Mouse (Mus musculus): ENCODE results near the gene Btd. TPM values are rescaled to one million over a fixed set of nuclear protein-coding genes. Genes with fewer than 3 reads are reported as not detected.
A peak's percentile ranks its signal among the peaks of the same experiment; 100 is the strongest.
"Not testable (repeated sequence)": the region's sequence is repeated elsewhere in the genome, so short reads cannot be mapped to it uniquely, and the experiment has no call there.

The Btd gene
- 11.7 and 11.9 TPM in 2 replicates for polyA plus RNA-seq (2014; fragmentation: Nextera tagmentation; extraction: Ambion mirVana)

DNA sequence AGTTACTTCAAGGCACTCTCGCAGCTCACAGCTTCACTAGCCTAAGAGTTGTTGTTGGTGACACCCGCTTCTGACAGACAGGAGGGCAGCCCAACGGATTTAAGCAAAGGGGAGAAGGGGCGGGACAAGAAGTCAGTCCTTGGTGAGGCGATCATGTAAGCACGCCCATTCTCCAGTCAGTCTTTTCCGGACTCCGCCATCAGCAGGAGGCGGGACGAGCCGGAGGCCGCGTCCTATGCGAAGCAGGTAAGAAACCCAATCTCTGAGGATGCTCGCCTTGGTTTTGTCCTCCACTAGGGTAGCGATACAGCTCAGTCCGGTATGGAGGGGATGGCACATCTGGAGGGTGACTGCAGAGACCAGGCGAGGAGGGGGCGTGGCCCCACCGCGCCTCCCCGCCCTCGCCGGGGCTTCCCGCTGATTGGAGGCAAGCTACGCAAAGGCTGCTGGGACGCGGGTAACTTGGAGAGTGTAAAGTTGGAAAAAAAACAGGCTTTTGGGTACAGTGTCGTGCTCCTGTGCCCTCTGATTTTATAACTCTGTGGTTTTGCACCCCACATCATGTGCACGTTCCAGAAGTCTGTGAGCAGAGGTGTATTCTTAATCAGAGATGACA, at the start of gene Btd, which contains the start of gene Hacl1:
Gene Btd (plus strand): TSS at position 139 of the 616 bp plus-strand sequence.
Gene Hacl1 (minus strand): TSS at position 397 of the 616 bp plus-strand sequence.
- ATAC-seq (ENCODE audit: low FRiP score, low TSS enrichment) = peak; percentile 96
- Histone ChIP-seq H3K4me1 (ENCODE audit: control insufficient read depth, insufficient read depth, low read length) (peaks cover 11% of the 10 kb centered on the region; the same call in 1 of the 2 replicates), H3K9ac (replicated peaks; ENCODE audit: low read length) (peak within 1 kb of the TSS; percentile 66), H3K27me3 (ENCODE audit: control insufficient read depth, insufficient read depth, low read length) (no peaks in the 10 kb centered on the region), H3K27ac (replicated peaks; ENCODE audit: low read depth, low read length) (peak within 1 kb of the TSS; percentile 86), H3K4me2 (ENCODE audit: low read length) (peak within 1 kb of the TSS; percentile 97), H3K36me3 (ENCODE audit: control insufficient read depth, insufficient read depth, low read length) (no peaks in the 10 kb centered on the region), H3K9me3 (ENCODE audit: control insufficient read depth, low read length) (no peaks in the 10 kb centered on the region), H3K4me3 (replicated peaks; ENCODE audit: low read depth, low read length) (peak within 1 kb of the TSS; percentile 65)
- DNase-seq = peak; percentile 93
- under 1% methylated on average over 30 of the region's 30 CpGs for WGBS

DNA sequence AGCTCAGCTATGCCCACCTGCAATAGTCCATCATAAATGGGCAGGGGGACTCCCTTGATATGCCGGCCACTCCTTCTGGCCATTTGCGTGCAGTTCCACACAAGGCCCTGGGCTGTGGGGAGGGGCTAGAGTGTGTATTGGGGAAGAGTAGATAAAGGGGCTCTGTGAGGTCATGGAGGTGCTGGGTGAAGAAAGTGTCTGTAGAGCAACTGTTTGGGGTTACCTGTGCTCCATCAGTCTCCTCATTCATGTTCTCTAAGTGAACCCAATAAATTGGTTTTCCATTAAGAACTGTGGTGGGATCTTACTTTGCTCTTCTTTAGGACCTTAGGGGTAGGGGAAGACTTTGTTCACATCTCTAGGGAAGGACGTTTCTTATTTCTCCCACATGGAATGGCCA, 49.6 kb upstream of the Btd start, which contains the start of gene Colq:
Gene Colq (minus strand): TSS at position 101 of the 400 bp plus-strand sequence.
- Histone ChIP-seq H3K27ac (replicated peaks; ENCODE audit: low read depth, low read length) (no peak within 1 kb of the TSS), H3K36me3 (ENCODE audit: control insufficient read depth, insufficient read depth, low read length) (no peaks in the 10 kb centered on the region), H3K4me2 (ENCODE audit: low read length) (no peak within 1 kb of the TSS), H3K9ac (replicated peaks; ENCODE audit: low read length) (no peak within 1 kb of the TSS), H3K4me1 (ENCODE audit: control insufficient read depth, insufficient read depth, low read length) (no peaks in the 10 kb centered on the region), H3K27me3 (ENCODE audit: control insufficient read depth, insufficient read depth, low read length) (no peaks in the 10 kb centered on the region), H3K4me3 (replicated peaks; ENCODE audit: low read depth, low read length) (no peak within 1 kb of the TSS), H3K9me3 (ENCODE audit: control insufficient read depth, low read length) (no peaks in the 10 kb centered on the region)
- WGBS = 89% methylated on average over 3 of the region's 3 CpGs
- ATAC-seq (ENCODE audit: low FRiP score, low TSS enrichment) (no peak), DNase-seq (no peak)

DNA sequence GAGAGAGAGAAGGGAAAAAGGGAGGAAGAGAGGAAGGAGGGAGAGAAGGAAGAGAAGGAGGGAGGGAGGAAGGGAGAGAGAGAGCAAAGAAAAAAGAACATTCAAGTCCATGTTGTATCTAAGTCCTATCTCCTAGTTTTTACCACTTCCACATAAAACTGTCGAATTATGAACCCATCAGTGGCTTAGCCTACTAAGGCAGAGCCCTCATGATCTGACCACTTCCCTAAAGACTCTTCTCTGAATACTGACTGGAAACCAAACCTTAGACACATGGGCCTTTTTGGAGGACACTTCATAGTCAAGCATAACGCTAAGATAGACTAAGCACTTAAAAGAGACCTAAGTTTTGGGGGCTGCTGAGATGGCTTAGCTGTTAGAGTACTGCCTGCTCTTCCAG, 47.8 kb upstream of the Btd start:
- H3K27me3 ChIP-seq (ENCODE audit: control insufficient read depth, insufficient read depth, low read length) = no peaks in the 10 kb centered on the region
- ATAC-seq (ENCODE audit: low FRiP score, low TSS enrichment) = no peak
- H3K27ac ChIP-seq (replicated peaks; ENCODE audit: low read depth, low read length) = no peak overlapping the region
- no peaks in the 10 kb centered on the region for H3K9me3 ChIP-seq (ENCODE audit: control insufficient read depth, low read length)
- no peak for DNase-seq
- no peak overlapping the region for H3K4me2 ChIP-seq (ENCODE audit: low read length)
- no peak overlapping the region for H3K4me3 ChIP-seq (replicated peaks; ENCODE audit: low read depth, low read length)
- no peaks in the 10 kb centered on the region for H3K4me1 ChIP-seq (ENCODE audit: control insufficient read depth, insufficient read depth, low read length)
- no peaks in the 10 kb centered on the region for H3K36me3 ChIP-seq (ENCODE audit: control insufficient read depth, insufficient read depth, low read length)
- H3K9ac ChIP-seq (replicated peaks; ENCODE audit: low read length) = no peak overlapping the region
- 79% methylated on average over 2 of the region's 2 CpGs for WGBS

DNA sequence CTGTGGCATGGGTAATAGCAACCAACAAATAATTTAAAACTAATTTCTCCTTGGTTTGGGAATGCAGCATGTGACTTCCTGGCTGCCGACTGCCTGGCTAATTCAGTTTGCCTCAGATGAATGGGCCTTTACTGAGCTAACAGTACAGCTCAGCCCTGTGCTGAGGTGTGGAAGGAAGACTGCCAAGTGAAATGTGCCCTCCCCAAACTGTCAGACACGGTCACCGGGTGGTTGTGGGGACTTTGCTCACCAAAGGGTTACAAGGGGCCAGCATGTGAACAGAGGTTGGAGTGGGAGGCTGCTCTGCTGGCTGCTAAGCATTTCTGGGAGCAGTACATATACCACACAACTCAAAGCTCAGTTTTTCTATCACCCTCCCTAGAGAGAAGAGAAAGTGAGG, 46.1 kb upstream of the Btd start:
- no peaks in the 10 kb centered on the region for H3K27me3 ChIP-seq (ENCODE audit: control insufficient read depth, insufficient read depth, low read length)
- H3K9ac ChIP-seq (replicated peaks; ENCODE audit: low read length) = no peak overlapping the region
- no peaks in the 10 kb centered on the region for H3K9me3 ChIP-seq (ENCODE audit: control insufficient read depth, low read length)
- no peak overlapping the region for H3K4me2 ChIP-seq (ENCODE audit: low read length)
- no peaks in the 10 kb centered on the region for H3K4me1 ChIP-seq (ENCODE audit: control insufficient read depth, insufficient read depth, low read length)
- H3K36me3 ChIP-seq (ENCODE audit: control insufficient read depth, insufficient read depth, low read length) = no peaks in the 10 kb centered on the region
- no peak overlapping the region for H3K27ac ChIP-seq (replicated peaks; ENCODE audit: low read depth, low read length)
- no peak for ATAC-seq (ENCODE audit: low FRiP score, low TSS enrichment)
- no peak for DNase-seq
- H3K4me3 ChIP-seq (replicated peaks; ENCODE audit: low read depth, low read length) = no peak overlapping the region
- WGBS = 78% methylated on average over 3 of the region's 3 CpGs

DNA sequence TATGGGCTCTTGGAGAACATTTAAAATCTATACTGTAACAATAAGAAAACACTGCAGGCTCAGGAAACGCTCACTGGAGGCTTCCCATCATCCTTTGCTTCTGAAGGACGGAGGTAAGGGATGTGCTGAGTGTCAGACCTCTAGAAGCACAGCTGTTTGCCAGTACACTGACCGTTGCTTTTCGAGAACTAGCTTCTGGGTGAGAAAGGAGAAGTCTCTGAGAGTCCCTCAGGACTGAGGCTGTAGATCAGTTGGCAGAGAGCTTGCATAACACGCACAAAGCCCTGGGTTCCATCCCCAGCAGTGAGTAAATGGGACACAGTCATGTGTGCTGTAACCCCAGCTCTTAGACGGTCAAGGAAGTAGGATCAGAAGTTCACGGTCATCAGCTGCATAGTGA, 44.4 kb upstream of the Btd start:
- DNase-seq = no peak
- no peak overlapping the region for H3K9ac ChIP-seq (replicated peaks; ENCODE audit: low read length)
- no peaks in the 10 kb centered on the region for H3K27me3 ChIP-seq (ENCODE audit: control insufficient read depth, insufficient read depth, low read length)
- no peaks in the 10 kb centered on the region for H3K4me1 ChIP-seq (ENCODE audit: control insufficient read depth, insufficient read depth, low read length)
- no peak overlapping the region for H3K4me3 ChIP-seq (replicated peaks; ENCODE audit: low read depth, low read length)
- WGBS = 84% methylated on average over 7 of the region's 7 CpGs
- no peak for ATAC-seq (ENCODE audit: low FRiP score, low TSS enrichment)
- no peaks in the 10 kb centered on the region for H3K36me3 ChIP-seq (ENCODE audit: control insufficient read depth, insufficient read depth, low read length)
- no peaks in the 10 kb centered on the region for H3K9me3 ChIP-seq (ENCODE audit: control insufficient read depth, low read length)
- no peak overlapping the region for H3K4me2 ChIP-seq (ENCODE audit: low read length)
- no peak overlapping the region for H3K27ac ChIP-seq (replicated peaks; ENCODE audit: low read depth, low read length)

DNA sequence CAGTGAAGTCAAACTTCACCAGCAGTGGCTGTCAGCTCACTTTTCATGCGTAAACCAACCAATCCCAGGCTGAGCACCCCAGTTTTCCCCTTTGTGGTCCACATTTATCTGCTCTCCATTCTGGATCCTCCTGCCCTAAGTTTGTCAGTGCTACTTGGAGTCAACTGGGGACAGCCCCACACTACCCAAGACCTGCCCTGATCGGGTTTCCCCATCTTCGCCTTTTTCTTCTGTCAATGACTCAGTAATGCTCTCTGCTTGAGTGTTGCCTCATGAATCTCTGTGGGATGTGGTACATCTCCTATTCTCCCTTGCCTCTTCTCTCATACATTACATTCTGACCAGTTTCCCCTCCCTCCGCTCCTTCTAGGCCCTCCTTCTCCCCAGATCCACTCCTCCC, 43.4 kb upstream of the Btd start:
- H3K4me1 ChIP-seq (ENCODE audit: control insufficient read depth, insufficient read depth, low read length) = no peaks in the 10 kb centered on the region
- DNase-seq (no peak), ATAC-seq (ENCODE audit: low FRiP score, low TSS enrichment) (no peak)
- H3K36me3 ChIP-seq (ENCODE audit: control insufficient read depth, insufficient read depth, low read length) = no peaks in the 10 kb centered on the region
- no peaks in the 10 kb centered on the region for H3K9me3 ChIP-seq (ENCODE audit: control insufficient read depth, low read length)
- H3K9ac ChIP-seq (replicated peaks; ENCODE audit: low read length) = no peak overlapping the region
- no peak overlapping the region for H3K27ac ChIP-seq (replicated peaks; ENCODE audit: low read depth, low read length)
- H3K4me2 ChIP-seq (ENCODE audit: low read length) = no peak overlapping the region
- WGBS = 95% methylated on average over 4 of the region's 4 CpGs
- H3K27me3 ChIP-seq (ENCODE audit: control insufficient read depth, insufficient read depth, low read length) = no peaks in the 10 kb centered on the region
- H3K4me3 ChIP-seq (replicated peaks; ENCODE audit: low read depth, low read length) = no peak overlapping the region

DNA sequence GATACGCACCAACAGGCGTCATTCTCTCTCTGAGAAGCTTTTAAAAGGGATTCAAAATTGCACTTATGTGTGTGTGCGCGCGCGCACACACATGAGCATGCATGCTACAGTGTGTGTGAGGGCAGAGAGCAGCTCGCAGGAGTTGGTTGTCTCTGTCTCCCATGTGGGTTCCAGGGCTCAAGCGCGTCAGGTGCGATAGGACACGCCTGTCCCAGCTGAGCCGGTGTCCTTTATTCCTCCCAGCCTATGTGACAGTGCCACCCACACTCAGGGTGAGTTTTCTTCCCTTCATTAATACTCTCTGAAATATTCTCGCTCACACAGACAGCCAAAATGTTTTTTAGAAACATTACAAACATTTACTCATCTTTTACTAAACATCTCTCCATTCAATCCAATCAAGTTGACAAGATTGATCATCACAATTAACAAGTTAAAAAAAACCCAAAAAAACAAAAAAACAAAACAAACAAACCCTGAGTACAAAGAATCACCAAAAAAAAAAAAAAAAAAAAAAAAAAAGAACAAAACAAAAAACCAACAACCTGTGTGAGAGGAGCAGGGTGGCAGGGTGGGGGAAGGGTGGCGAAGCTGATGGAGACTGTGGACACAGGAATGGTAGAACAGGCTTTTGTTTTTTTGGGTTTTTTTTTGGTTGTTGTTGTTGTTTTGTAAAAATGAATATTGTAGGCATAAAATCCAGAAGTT, 38.8 kb upstream of the Btd start:
- ATAC-seq (ENCODE audit: low FRiP score, low TSS enrichment) = no peak
- no peaks in the 10 kb centered on the region for H3K36me3 ChIP-seq (ENCODE audit: control insufficient read depth, insufficient read depth, low read length)
- H3K4me2 ChIP-seq (ENCODE audit: low read length) = no peak overlapping the region
- WGBS = 88% methylated on average over 14 of the region's 14 CpGs
- H3K27me3 ChIP-seq (ENCODE audit: control insufficient read depth, insufficient read depth, low read length) = no peaks in the 10 kb centered on the region
- no peak for DNase-seq
- H3K27ac ChIP-seq (replicated peaks; ENCODE audit: low read depth, low read length) = no peak overlapping the region
- no peak overlapping the region for H3K4me3 ChIP-seq (replicated peaks; ENCODE audit: low read depth, low read length)
- no peak overlapping the region for H3K9ac ChIP-seq (replicated peaks; ENCODE audit: low read length)
- no peaks in the 10 kb centered on the region for H3K9me3 ChIP-seq (ENCODE audit: control insufficient read depth, low read length)
- H3K4me1 ChIP-seq (ENCODE audit: control insufficient read depth, insufficient read depth, low read length) = no peaks in the 10 kb centered on the region

DNA sequence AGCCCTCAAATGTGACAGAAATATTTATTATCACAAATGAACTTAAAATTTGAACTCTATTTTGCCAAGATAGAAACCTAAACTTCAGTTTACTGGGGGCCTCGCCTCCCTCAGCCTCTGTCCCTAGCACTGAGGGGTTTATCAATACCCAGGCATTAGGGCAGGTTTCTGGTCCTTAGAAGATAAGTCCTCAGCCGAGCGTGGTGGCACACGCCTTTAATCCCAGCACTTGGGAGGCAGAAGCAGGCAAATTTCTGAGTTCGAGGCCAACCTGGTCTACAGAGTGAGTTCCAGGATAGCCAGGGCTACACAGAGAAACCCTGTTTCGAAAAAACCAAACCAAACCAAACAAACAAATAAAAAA, 38.2 kb upstream of the Btd start:
- WGBS = 89% methylated on average over 6 of the region's 6 CpGs
- H3K27me3 ChIP-seq (ENCODE audit: control insufficient read depth, insufficient read depth, low read length); H3K4me1 ChIP-seq (ENCODE audit: control insufficient read depth, insufficient read depth, low read length); H3K4me3 ChIP-seq (replicated peaks; ENCODE audit: low read depth, low read length); H3K4me2 ChIP-seq (ENCODE audit: low read length); ATAC-seq (ENCODE audit: low FRiP score, low TSS enrichment); DNase-seq; H3K9me3 ChIP-seq (ENCODE audit: control insufficient read depth, low read length); H3K36me3 ChIP-seq (ENCODE audit: control insufficient read depth, insufficient read depth, low read length); H3K9ac ChIP-seq (replicated peaks; ENCODE audit: low read length); H3K27ac ChIP-seq (replicated peaks; ENCODE audit: low read depth, low read length): not testable (repeated sequence)

DNA sequence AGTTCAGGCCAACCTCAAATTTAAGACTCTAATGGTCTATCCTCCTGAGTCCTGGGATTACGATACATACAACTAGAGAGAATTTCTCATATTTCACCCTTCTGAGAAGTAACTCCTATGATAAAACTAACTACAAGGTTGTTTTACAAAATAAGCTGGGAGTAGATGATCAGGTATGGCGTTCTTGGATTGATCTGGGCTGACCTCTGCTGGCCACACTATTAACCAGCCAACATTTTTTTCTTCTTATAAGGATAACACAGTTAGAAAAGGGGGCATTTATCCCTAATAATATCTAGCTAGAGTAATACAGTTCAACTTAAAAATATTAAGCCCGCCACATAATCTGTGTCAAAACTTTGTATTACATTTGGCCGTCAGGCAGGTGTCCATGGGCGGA, 35.9 kb upstream of the Btd start:
- WGBS = 87% methylated on average over 5 of the region's 5 CpGs
- no peaks in the 10 kb centered on the region for H3K36me3 ChIP-seq (ENCODE audit: control insufficient read depth, insufficient read depth, low read length)
- H3K4me3 ChIP-seq (replicated peaks; ENCODE audit: low read depth, low read length) = no peak overlapping the region
- no peak overlapping the region for H3K4me2 ChIP-seq (ENCODE audit: low read length)
- H3K4me1 ChIP-seq (ENCODE audit: control insufficient read depth, insufficient read depth, low read length) = no peaks in the 10 kb centered on the region
- no peak overlapping the region for H3K27ac ChIP-seq (replicated peaks; ENCODE audit: low read depth, low read length)
- no peaks in the 10 kb centered on the region for H3K9me3 ChIP-seq (ENCODE audit: control insufficient read depth, low read length)
- DNase-seq = peak; percentile 14
- ATAC-seq (ENCODE audit: low FRiP score, low TSS enrichment) = no peak
- no peaks in the 10 kb centered on the region for H3K27me3 ChIP-seq (ENCODE audit: control insufficient read depth, insufficient read depth, low read length)
- H3K9ac ChIP-seq (replicated peaks; ENCODE audit: low read length) = no peak overlapping the region
